Mouse (Mus musculus): ENCODE measurements around the gene AY074887.
"Not testable (repeated sequence)": the region's sequence is repeated elsewhere in the genome, so short reads cannot be mapped to it uniquely, and the experiment has no call there.

AY074887 gene

GRCm38 (mm10) chr9:54950575-54951321, at the start of gene AY074887, which contains the start of gene Psma4:
TSS of gene AY074887 (minus strand) at chr9:54950998.
TSS of gene Psma4 (plus strand) at chr9:54950790.
- in situ Hi-C loops (cut with MboI, MseI) = no loop called here

DNA sequence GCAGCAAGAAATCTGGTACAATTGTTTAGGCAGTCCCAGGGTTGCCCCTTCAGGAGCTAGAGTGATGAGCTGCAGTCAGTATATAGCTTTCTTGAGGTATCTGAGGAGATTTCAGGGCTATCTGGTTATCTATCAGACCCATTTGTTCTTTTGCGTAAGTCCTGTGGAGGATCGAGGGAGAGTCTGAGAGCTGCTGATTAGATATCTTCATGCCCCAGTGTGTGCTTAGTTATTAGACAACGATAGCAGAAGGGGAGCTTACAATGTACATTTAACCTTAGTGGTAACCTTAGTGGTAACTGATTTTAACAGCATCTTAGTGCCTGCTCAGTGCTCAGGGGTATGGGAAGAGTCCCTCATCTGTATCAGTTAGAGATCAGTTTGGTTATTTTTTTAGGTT, 44.8 kb upstream of the AY074887 start:
- in situ Hi-C loops (cut with MboI, MseI) = no loop called here

- in situ Hi-C loops (cut with MboI, MseI) = no loop called here
These were observed 43.6 kb upstream of the AY074887 start for GRCm38 (mm10) chr9:54994381-54994780.

- in situ Hi-C loops (cut with MboI, MseI) = no loop called here
These were observed 39.6 kb upstream of the AY074887 start for GRCm38 (mm10) chr9:54990362-54990761.

- in situ Hi-C loops (cut with MboI, MseI) = no loop called here
These were observed 31.6 kb upstream of the AY074887 start for GRCm38 (mm10) chr9:54982401-54982800.

GRCm38 (mm10) chr9:54981291-54982191, 30.7 kb upstream of the AY074887 start:
- in situ Hi-C loops (cut with MboI, MseI) = no loop called here

GRCm38 (mm10) chr9:54980674-54981073, 29.9 kb upstream of the AY074887 start, which contains the start of gene Chrna5:
TSS of gene Chrna5 (plus strand) at chr9:54980880.
- in situ Hi-C loops (cut with MboI, MseI) = no loop called here

GRCm38 (mm10) chr9:54969972-54970637, 19.3 kb upstream of the AY074887 start:
- in situ Hi-C loops (cut with MboI, MseI) = loop anchor here in 1 of 2 experiments (10.0 kb wide), 1 partner anchor 615 kb away; no protein-coding TSS in a partner anchor

DNA sequence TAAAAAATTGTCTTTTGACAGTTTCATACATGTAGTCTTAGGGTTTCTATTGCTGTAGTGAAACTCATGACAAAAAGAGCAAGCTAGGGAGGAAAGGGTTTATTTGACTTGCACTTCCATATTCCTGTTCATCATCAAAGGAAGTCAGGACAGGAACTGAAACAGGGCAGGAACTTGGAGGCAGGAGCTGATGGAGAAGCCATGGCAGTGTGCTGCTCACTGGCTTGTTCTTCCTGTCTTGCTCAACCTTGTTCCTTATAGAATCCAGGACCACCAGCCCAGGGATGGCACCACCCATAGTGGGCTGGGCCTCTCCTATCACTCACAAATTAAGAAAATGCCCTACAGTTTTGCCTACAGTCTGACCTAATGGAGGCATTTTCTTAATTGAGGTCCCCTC, 12.9 kb upstream of the AY074887 start:
- in situ Hi-C loops (cut with MboI, MseI) = no loop called here

DNA sequence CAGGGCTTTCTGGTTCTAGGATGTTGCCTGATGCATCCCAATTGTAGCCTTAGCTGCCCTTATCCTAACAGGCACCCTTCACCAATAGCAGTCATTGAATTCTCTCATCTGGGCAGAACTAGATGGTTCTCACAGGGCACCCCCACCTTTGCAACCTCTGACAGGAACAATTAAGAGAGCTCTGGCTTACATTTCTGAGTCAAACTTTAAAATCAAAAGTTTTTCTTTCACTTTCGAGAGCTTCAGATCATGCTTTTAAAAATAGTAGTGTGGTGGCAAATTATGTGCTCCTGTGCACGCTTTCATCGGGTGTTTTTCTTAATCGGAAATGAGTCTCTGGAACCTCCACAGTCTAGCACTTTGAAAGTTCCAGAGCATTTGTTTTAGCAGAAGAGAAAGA, 10.3 kb upstream of the AY074887 start:
- in situ Hi-C loops (cut with MboI, MseI) = no loop called here

DNA sequence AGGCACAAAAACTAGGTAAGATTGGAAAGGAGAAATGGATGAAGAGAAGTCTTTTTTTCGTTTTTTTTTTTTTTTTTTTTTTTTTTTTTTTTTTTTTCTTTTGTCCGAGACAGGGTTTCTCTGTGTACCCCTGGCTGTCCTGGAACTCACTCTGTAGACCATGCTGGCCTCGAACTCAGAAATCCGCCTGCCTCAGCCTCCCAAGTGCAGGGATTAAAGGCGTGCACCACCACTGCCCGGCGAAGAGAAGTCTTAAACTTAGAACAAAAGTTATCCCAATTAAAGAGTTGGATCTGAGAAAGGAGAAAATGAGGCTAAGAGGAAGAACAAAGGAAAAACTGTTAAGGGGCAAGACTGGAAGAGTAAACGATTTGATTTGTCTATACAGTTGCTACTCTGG, 636 bp downstream of the AY074887 start:
- in situ Hi-C loops (cut with MboI, MseI) = not testable (repeated sequence)

GRCm38 (mm10) chr9:54949465-54949864, 1.3 kb downstream of the AY074887 start:
- in situ Hi-C loops (cut with MboI, MseI) = no loop called here

DNA sequence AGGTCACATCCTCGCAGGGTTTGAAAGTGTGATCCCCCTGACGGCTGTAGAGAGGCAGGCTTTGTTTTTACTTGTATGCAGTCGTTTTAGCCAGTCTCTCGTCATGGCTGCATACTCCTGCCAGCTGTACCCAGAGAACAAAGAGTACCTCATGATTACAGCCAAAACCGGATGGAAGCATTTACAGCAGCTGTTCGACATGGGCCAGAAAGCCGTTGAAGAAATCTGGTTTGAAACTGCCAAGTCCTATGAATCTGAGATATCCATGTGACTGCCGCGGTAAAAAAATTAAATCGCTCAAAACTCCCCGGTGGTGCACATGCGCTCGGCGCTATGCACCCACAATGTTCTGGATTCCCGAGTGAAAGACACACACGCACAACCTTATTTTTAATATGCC, 4.5 kb downstream of the AY074887 start:
- in situ Hi-C loops (cut with MboI, MseI) = no loop called here

GRCm38 (mm10) chr9:54944467-54944866, 6.3 kb downstream of the AY074887 start:
- in situ Hi-C loops (cut with MboI, MseI) = no loop called here

GRCm38 (mm10) chr9:54942071-54942470, 8.7 kb downstream of the AY074887 start:
- in situ Hi-C loops (cut with MboI, MseI) = no loop called here

DNA sequence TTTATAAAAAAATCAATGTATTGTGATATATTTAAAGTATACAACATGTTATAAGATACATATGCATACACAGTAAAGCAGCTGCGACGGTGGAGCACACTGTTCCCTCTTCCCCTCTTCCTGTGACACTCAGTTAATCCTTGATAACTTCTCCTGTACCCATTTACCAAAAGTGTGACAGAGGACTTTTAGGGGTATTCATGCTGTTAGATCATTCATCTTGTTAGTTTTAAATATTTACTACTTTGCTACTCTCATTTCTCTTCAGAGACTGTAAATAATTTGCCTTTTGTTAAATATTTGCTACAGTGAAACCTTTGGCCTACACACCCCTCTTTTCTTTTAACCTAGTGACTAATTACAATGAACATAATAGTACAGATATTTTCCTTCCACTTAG, 18.4 kb downstream of the AY074887 start:
- in situ Hi-C loops (cut with MboI, MseI) = loop anchor here in 1 of 2 experiments (10.0 kb wide), 1 partner anchor 172 kb away; no protein-coding TSS in a partner anchor

GRCm38 (mm10) chr9:54931765-54932164, 19.0 kb downstream of the AY074887 start:
- in situ Hi-C loops (cut with MboI, MseI) = loop anchor here in 1 of 2 experiments (10.0 kb wide), 1 partner anchor 173 kb away; no protein-coding TSS in a partner anchor

GRCm38 (mm10) chr9:54930741-54931140, 20.1 kb downstream of the AY074887 start:
- in situ Hi-C loops (cut with MboI, MseI) = loop anchor here in 1 of 2 experiments (10.0 kb wide), 1 partner anchor 174 kb away; no protein-coding TSS in a partner anchor

- in situ Hi-C loops (cut with MboI, MseI) = loop anchor here in 1 of 2 experiments (25.0 kb wide), 1 partner anchor 1383 kb away; the partner anchor contains the start of genes Atm and Npat
These were observed 30.9 kb downstream of the AY074887 start for GRCm38 (mm10) chr9:54919946-54920345.

GRCm38 (mm10) chr9:54918781-54919180, 32.0 kb downstream of the AY074887 start:
- in situ Hi-C loops (cut with MboI, MseI) = loop anchor here in 1 of 2 experiments (25.0 kb wide), 1 partner anchor 1381 kb away; the partner anchor contains the start of genes Atm and Npat

DNA sequence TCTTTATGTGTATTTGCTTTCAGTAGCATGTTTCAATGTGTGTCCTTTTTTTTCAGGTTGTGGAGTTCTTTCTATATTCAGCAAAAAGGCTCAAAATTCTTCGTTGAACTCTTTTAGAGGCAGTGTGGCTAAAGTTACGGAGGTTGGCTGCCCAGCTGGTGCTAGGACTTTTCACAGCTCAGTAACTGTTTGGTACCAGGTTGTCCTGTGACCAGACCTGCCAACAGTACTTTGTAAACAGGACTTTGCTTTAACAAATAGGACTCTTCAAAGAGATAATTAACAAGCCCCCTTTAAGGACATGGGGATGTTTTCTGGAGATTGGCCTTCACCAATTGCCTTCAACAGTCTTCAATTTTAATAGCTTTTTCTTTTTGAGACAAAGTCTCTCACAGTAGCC, 32.6 kb downstream of the AY074887 start:
- in situ Hi-C loops (cut with MboI, MseI) = loop anchor here in 1 of 2 experiments (25.0 kb wide), 1 partner anchor 1381 kb away; the partner anchor contains the start of genes Atm and Npat

Measured in T-helper 17 cell (primary cell).